Mouse (Mus musculus): ENCODE results near the gene Tnnt2. TPM values are rescaled to one million over a fixed set of nuclear protein-coding genes. Genes with fewer than 3 reads are reported as not detected.

Gene Tnnt2
- polyA plus RNA-seq, 1 experiment = not detected

- no peak for TF ChIP-seq GATA1 (IDR thresholded peaks at IDR 0.05; ENCODE audit: low read length)
Measured at GRCm38 (mm10) chr1:135840675-135841395, 4.7 kb downstream of the Tnnt2 start.

- TF ChIP-seq GATA1 (IDR thresholded peaks at IDR 0.05; ENCODE audit: low read length) = no peak
Measured at GRCm38 (mm10) chr1:135843519-135844262, 7.5 kb downstream of the Tnnt2 start.

- no peak for TF ChIP-seq GATA1 (IDR thresholded peaks at IDR 0.05; ENCODE audit: low read length)
Measured at GRCm38 (mm10) chr1:135844481-135844880, 8.3 kb downstream of the Tnnt2 start.

GRCm38 (mm10) chr1:135846632-135847031, 10.5 kb downstream of the Tnnt2 start:
- no peak for TF ChIP-seq GATA1 (IDR thresholded peaks at IDR 0.05; ENCODE audit: low read length)

- no peak for TF ChIP-seq GATA1 (IDR thresholded peaks at IDR 0.05; ENCODE audit: low read length)
Measured at GRCm38 (mm10) chr1:135847139-135847562, 11.0 kb downstream of the Tnnt2 start.

GRCm38 (mm10) chr1:135847611-135848351, 11.6 kb downstream of the Tnnt2 start:
- no peak for TF ChIP-seq GATA1 (IDR thresholded peaks at IDR 0.05; ENCODE audit: low read length)

- no peak for TF ChIP-seq GATA1 (IDR thresholded peaks at IDR 0.05; ENCODE audit: low read length)
Measured at GRCm38 (mm10) chr1:135850722-135851512, 14.8 kb downstream of the Tnnt2 start.

GRCm38 (mm10) chr1:135852044-135852756, 16.0 kb downstream of the Tnnt2 start:
- no peak for TF ChIP-seq GATA1 (IDR thresholded peaks at IDR 0.05; ENCODE audit: low read length)

- TF ChIP-seq GATA1 (IDR thresholded peaks at IDR 0.05; ENCODE audit: low read length) = no peak
Measured at GRCm38 (mm10) chr1:135853200-135853599, 17.0 kb downstream of the Tnnt2 start.

GRCm38 (mm10) chr1:135854591-135855343, 18.6 kb downstream of the Tnnt2 start:
- TF ChIP-seq GATA1 (IDR thresholded peaks at IDR 0.05; ENCODE audit: low read length) = no peak

- TF ChIP-seq GATA1 (IDR thresholded peaks at IDR 0.05; ENCODE audit: low read length) = no peak
Measured at GRCm38 (mm10) chr1:135855344-135855687, 19.2 kb downstream of the Tnnt2 start.

- TF ChIP-seq GATA1 (IDR thresholded peaks at IDR 0.05; ENCODE audit: low read length) = no peak
Measured at GRCm38 (mm10) chr1:135856070-135856469, 19.9 kb downstream of the Tnnt2 start.

- no peak for TF ChIP-seq GATA1 (IDR thresholded peaks at IDR 0.05; ENCODE audit: low read length)
Measured at GRCm38 (mm10) chr1:135857137-135857775, 21.1 kb downstream of the Tnnt2 start.

- no peak for TF ChIP-seq GATA1 (IDR thresholded peaks at IDR 0.05; ENCODE audit: low read length)
Measured at GRCm38 (mm10) chr1:135858533-135858932, 22.4 kb downstream of the Tnnt2 start.
